Mouse (Mus musculus) midbrain, embryonic 12.5 days (tissue): Measurements from ENCODE around the gene Entpd7. TPM values are rescaled to one million over a fixed set of nuclear protein-coding genes. Genes with fewer than 3 reads are reported as not detected.

ENCODE experiments used
- ATAC-seq: fragments of 200-750 bp; cut with Nextera tagmentation; 2 replicates; pipeline ENCODE4 v1.8.0; 2017; ENCODE audit warnings: low read depth, moderate TSS enrichment, moderate library complexity; ENCODE audit not compliant: low FRiP score
- H3K27ac ChIP-seq: fragments of 300-500 bp; sonication (generic); replicated peaks from 2 replicates; pipeline ENCODE4 v1.5.1; 2016; ENCODE audit warnings: mild to moderate bottlenecking
- H3K27me3 ChIP-seq: fragments of 300-500 bp; sonication (generic); 2 replicates; pipeline ENCODE4 v1.6.1; 2016; ENCODE audit warnings: mild to moderate bottlenecking
- H3K36me3 ChIP-seq: fragments of 300-500 bp; sonication (generic); 2 replicates; pipeline ENCODE4 v1.6.1; 2016
- H3K4me1 ChIP-seq: fragments of 300-500 bp; sonication (generic); 2 replicates; pipeline ENCODE4 v1.6.1; 2016
- H3K4me2 ChIP-seq: fragments of 300-500 bp; sonication (generic); replicated peaks from 2 replicates; pipeline ENCODE4 v1.6.1; 2016; ENCODE audit warnings: mild to moderate bottlenecking, moderate library complexity
- H3K4me3 ChIP-seq: fragments of 300-500 bp; sonication (generic); 2 replicates; pipeline ENCODE4 v1.5.1; 2016; ENCODE audit warnings: mild to moderate bottlenecking
- H3K9ac ChIP-seq: fragments of 300-500 bp; sonication (generic); replicated peaks from 2 replicates; pipeline ENCODE4 v1.6.1; 2016; ENCODE audit warnings: mild to moderate bottlenecking, moderate library complexity
- H3K9me3 ChIP-seq: fragments of 300-500 bp; sonication (generic); 2 replicates; pipeline ENCODE4 v1.6.1; 2016; ENCODE audit warnings: mild to moderate bottlenecking
- WGBS: fragments of 180-500 bp; shearing (Covaris S2); methylation state at CpG from one replicate; pipeline ENCODE4 v1.1.7; 2016; 5-methylcytosine and 5-hydroxymethylcytosine counted together
- polyA plus RNA-seq: library from polyadenylated mRNA; unstranded; fragments of >200 nt; fragmentation: Nextera tagmentation; extraction: Ambion mirVana; gene quantifications from 2 replicates; pipeline ENCODE4 v1.2.1, GENCODE M21; 2016

The Entpd7 gene
- polyA plus RNA-seq: 9.7 and 9.9 TPM in 2 replicates

DNA sequence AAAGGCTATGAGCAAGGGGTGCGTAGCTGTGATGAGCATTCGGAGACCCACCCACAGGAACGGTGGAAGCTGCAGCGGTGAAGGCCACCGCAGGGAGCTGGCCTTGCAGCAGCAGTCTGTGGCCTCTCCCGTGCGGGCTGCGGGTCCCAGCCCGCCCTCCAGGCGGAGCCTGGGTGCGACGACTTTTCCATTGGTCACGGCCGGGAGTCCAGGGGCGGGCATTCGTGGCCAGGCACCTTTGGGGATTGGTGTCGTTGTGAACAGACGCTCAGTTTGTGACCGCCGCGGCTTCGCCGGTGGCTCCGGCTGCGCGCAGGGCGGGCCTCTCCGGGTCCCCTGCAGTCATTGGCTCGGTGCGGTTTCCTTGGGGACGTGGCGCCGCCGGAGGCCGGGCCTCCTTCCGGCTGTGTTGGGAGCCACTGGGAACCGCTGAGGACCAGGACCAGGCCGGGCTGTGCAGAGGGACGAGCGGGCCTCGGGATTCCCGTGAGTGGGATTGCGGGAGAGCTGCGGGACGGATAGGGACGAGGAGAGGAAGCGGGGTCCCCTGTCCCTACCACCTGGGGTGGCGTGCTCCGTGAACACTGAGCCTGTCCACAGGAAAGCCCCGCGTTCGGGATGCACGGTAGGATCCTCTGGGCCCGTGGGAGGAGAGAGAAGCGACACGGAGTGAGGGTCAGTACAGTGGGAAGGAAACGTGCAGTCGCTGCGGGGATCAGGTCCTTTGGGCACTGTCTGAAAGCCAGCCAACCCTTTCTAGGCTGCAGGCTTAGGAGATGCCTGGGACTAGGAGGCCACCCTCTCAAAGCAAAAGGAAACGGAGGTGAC is at the start of gene Entpd7:
Entpd7 (plus strand) TSS at position 254 of the 828 bp plus-strand sequence.
- peaks cover 15% of the 10 kb centered on the region for H3K4me1 ChIP-seq
- peak; percentile 99 for ATAC-seq
- under 1% methylated on average over 60 of the region's 60 CpGs for WGBS
- peak within 1 kb of the TSS; percentile 76 for H3K27ac ChIP-seq
- H3K9me3 ChIP-seq: no peaks in the 10 kb centered on the region
- peak within 1 kb of the TSS; percentile 75 for H3K4me3 ChIP-seq
- H3K36me3 ChIP-seq: peaks cover 7% of the 10 kb centered on the region
- peak within 1 kb of the TSS; percentile 81 for H3K4me2 ChIP-seq
- H3K27me3 ChIP-seq: peaks cover 4% of the 10 kb centered on the region; the same call in 1 of the 2 replicates
- H3K9ac ChIP-seq: peak within 1 kb of the TSS; percentile 88

DNA sequence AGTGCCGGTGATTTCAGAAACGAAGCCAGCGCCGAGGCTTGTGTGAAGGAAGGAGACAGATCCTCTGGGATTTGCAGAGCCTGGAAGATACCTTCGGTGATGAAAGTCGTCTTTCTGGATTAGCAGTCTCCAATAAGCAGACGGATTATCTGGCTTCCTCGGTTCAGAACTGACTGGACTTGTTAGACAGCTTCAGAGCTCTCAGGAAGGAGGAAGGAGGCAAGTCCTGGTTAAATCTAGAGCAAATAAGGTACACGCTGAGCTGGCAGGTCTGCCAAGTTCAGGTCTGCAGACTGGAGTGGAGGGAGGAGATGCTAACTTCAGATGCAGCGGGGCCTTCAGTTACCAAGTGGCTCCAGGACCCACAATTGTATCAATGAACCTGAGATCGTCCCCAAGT is 47.6 kb upstream of the Entpd7 start:
- H3K9me3 ChIP-seq: no peaks in the 10 kb centered on the region
- H3K27me3 ChIP-seq: no peaks in the 10 kb centered on the region
- no peak overlapping the region for H3K4me3 ChIP-seq
- WGBS: 75% methylated on average over 11 of the region's 11 CpGs
- no peaks in the 10 kb centered on the region for H3K4me1 ChIP-seq
- ATAC-seq: no peak
- no peak overlapping the region for H3K27ac ChIP-seq
- no peaks in the 10 kb centered on the region for H3K36me3 ChIP-seq
- no peak overlapping the region for H3K4me2 ChIP-seq
- no peak overlapping the region for H3K9ac ChIP-seq

DNA sequence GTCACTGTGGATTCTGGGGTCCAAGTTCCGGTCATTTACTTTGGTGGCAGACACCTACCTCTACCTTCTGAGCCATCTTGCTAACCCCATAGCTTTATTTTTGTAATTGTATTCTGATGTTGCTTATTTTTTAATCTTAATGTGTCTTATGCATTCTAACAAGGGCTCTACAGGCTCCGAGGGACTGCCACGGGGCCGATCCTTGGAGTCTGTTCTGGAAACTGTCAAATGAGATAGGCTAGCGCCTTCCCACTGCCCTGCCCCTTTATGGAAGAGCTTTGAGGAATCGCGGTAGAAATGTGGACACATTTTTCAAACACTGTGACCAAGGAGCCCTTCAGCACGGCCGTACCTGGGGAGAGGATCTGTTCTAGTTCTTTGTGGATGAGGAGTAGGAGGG is 46.6 kb upstream of the Entpd7 start:
- H3K27ac ChIP-seq: no peak overlapping the region
- no peaks in the 10 kb centered on the region for H3K9me3 ChIP-seq
- no peaks in the 10 kb centered on the region for H3K27me3 ChIP-seq
- WGBS: 96% methylated on average over 9 of the region's 9 CpGs
- H3K4me3 ChIP-seq: no peak overlapping the region
- H3K4me1 ChIP-seq: no peaks in the 10 kb centered on the region
- H3K4me2 ChIP-seq: no peak overlapping the region
- no peak overlapping the region for H3K9ac ChIP-seq
- no peaks in the 10 kb centered on the region for H3K36me3 ChIP-seq
- no peak for ATAC-seq

DNA sequence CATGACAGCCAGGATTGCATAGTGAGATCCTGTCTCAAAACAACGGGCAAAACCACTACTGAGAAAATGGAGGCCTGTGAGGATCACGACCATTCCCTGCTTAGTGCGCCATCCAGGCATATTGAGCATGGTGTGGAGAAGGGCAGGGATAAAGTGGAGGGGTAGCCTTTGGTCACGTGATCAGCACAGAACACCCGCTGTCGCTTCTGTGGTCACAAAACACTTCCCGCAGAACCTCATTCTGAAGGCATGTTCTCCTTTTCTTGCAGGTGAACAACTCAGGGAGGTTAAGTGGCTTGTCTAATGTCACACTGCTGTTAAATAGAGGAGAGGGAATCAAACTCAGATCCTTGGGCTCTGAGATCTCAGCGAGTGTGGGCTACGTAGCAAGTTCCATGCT is 44.0 kb upstream of the Entpd7 start:
- ATAC-seq: no peak
- H3K4me1 ChIP-seq: no peaks in the 10 kb centered on the region
- 94% methylated on average over 9 of the region's 9 CpGs for WGBS

DNA sequence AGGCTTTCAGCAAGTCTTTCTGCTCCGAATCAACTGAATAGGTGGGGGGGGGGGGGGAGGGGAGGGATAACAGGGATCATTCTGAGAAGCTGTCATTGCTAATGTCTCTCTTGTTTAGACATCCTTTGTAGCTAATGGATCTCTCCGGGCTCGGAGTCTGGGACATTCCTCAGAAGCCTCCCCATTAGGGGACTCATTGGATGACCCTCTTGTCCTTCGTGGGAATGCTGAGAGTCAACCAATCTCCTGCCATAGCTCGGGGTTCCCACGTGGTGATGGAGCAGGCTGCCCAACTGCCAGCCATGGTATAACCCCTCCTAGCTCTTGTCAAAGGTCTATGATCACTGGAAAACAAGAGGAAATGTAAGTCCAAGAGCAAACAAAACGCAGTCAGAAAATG is 42.6 kb upstream of the Entpd7 start:
- no peaks in the 10 kb centered on the region for H3K4me1 ChIP-seq
- no peak overlapping the region for H3K9ac ChIP-seq
- no peak overlapping the region for H3K4me3 ChIP-seq
- no peaks in the 10 kb centered on the region; the same call in 1 of the 2 replicates for H3K27me3 ChIP-seq
- no peak overlapping the region for H3K4me2 ChIP-seq
- H3K36me3 ChIP-seq: no peaks in the 10 kb centered on the region
- no peak for ATAC-seq
- H3K9me3 ChIP-seq: no peaks in the 10 kb centered on the region
- no peak overlapping the region for H3K27ac ChIP-seq
- 63% methylated on average over 7 of the region's 7 CpGs for WGBS

More for the DNA sequence above, 44.0 kb upstream of the Entpd7 start:
- Histone ChIP-seq H3K4me3 (no peak overlapping the region), H3K4me2 (no peak overlapping the region), H3K9me3 (no peaks in the 10 kb centered on the region), H3K27ac (no peak overlapping the region), H3K9ac (no peak overlapping the region), H3K27me3 (no peaks in the 10 kb centered on the region; the same call in 1 of the 2 replicates), H3K36me3 (no peaks in the 10 kb centered on the region)

DNA sequence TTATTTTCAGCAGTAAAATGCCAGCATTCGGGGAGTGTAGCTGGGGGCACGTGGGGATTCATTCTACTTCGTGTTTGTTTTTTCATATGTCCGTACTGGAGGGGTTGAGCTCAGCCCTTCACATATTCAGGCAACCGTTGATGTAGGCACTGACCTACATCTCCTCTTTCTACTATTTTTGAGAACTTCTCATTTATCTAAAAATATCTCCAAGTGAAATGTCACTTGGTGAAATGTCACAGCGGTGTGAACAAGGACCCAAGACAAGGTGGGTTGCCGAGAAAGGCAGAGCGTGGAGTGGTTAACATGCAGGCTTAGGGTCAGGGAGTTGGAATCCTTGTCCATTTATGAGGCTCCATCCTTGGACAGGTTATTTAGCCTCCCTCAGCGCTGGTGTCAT is 42.2 kb upstream of the Entpd7 start:
- Histone ChIP-seq H3K4me3 (no peak overlapping the region), H3K36me3 (no peaks in the 10 kb centered on the region), H3K4me1 (no peaks in the 10 kb centered on the region), H3K4me2 (no peak overlapping the region), H3K9me3 (no peaks in the 10 kb centered on the region), H3K27ac (no peak overlapping the region), H3K27me3 (no peaks in the 10 kb centered on the region; the same call in 1 of the 2 replicates), H3K9ac (no peak overlapping the region)
- 91% methylated on average over 9 of the region's 9 CpGs for WGBS
- ATAC-seq: no peak

DNA sequence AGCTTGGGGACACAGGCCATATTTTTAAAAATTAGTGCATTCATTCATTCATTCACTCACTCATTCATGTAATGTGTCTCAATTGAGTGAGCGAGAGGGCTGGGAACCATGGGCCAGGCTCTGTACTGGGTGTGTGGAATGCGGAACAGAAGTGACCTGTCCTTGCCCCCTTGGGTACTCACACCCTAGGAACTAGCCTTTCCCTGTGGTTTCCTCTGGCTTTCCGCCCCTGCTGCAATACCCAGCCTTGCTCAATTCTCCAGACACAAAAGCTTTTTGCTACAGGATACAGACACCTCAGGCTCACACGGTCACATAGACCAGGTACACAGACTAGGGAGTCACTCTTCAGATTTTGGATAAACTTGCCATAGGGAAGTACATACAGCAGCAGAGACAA is 41.1 kb upstream of the Entpd7 start:
- Histone ChIP-seq H3K4me2 (no peak overlapping the region), H3K9me3 (no peaks in the 10 kb centered on the region), H3K27me3 (no peaks in the 10 kb centered on the region; the same call in 1 of the 2 replicates), H3K27ac (no peak overlapping the region), H3K9ac (no peak overlapping the region), H3K4me3 (no peak overlapping the region), H3K36me3 (no peaks in the 10 kb centered on the region), H3K4me1 (no peaks in the 10 kb centered on the region)
- no peak for ATAC-seq
- 88% methylated on average over 4 of the region's 4 CpGs for WGBS

DNA sequence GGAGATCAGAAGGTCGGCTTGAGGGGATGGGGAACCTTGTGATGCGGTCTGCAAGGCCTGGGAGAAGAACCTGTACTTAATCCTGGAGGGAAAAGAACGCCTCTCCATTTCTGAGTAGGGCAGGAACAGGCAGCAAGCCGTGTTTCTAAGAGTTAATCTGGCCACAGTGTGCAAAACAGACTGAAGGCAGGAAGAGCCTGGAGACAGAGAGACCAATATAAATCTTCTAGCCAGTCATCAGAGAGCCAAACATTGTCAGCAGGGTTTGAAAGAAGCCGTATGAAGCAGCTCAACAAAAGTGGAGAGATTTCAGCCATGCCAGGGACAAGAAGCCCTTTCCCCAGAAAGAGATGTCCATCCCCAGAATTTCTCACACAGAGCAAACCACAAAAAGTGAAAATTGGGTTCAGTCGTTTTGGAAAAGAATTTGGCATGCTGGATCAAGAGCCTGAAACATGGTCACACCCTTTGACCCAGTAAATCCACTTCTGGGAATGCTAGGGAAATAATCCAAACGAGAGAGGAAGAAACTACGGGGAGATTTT is 38.2 kb upstream of the Entpd7 start:
- WGBS: 65% methylated on average over 8 of the region's 8 CpGs
- Histone ChIP-seq H3K9me3 (no peaks in the 10 kb centered on the region), H3K27me3 (peaks cover 3% of the 10 kb centered on the region; the same call in 1 of the 2 replicates), H3K9ac (no peak overlapping the region), H3K4me1 (no peaks in the 10 kb centered on the region), H3K36me3 (no peaks in the 10 kb centered on the region), H3K4me3 (no peak overlapping the region), H3K4me2 (no peak overlapping the region), H3K27ac (no peak overlapping the region)
- no peak for ATAC-seq

DNA sequence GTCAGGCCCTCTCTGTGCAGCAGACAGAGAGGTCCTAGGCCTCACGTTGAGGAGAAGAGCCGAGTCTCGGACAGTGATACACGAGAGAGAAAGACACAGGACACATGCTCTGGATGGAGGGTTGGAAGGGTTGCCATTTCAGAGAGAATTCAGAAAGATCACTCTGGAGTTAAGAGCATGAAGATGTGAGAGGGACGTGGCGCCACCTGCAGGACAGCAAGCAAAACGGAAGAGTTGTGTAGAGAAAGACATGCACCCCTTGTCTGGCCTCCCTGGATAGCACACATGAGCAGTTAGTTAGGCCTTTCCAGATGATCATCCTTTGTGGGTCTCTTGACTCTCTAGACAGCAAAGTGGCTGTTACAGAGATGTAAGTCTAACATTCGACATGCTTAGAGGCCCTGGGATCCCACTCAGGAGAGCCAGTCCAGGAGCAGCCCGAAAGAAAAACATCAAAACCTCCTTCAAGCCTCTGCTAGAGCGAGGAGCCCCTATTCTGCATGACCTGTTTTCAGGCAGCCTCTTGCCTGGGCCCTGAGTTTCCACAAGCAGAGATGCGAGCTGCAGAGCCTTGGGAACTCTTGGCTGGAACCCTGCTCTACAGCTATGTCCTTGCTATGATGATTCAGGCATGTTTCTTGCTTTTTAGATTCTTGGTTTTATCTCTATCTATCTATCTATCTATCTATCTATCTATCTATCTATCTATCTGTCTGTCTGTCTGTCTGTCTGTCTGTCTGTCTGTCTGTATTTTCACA is 33.6 kb upstream of the Entpd7 start:
- ATAC-seq: no peak
- Histone ChIP-seq H3K27ac (no peak overlapping the region), H3K4me2 (no peak overlapping the region), H3K9me3 (no peaks in the 10 kb centered on the region), H3K9ac (no peak overlapping the region), H3K27me3 (peaks cover 3% of the 10 kb centered on the region; the same call in 1 of the 2 replicates), H3K4me1 (0 out of 2 replicates have a peak, but pooled peaks cover 2% of the 10 kb centered on the region), H3K4me3 (no peak overlapping the region), H3K36me3 (no peaks in the 10 kb centered on the region)
- WGBS: 46% methylated on average over 11 of the region's 11 CpGs

DNA sequence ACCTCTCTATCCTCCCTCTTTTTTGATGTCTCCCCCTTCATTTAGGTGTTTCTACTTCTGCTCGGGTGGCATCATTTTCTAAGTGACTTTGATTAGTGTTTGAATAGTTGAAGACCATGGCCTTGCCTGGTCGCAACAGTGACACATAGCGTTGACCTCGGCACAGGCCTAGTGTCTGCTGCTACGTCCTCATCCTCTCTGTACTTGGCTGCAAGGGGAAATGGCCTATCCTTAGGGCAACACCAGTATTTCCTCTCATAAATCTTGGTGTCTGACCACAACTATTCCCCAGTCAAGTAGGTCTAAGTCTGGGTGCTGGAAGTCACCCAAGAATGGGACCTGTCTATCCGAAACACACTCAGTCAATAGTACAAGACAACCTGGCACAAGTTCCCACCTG is 29.8 kb upstream of the Entpd7 start:
- H3K27ac ChIP-seq: no peak overlapping the region
- peaks cover 18% of the 10 kb centered on the region; the same call in 1 of the 2 replicates for H3K36me3 ChIP-seq
- no peak overlapping the region for H3K4me3 ChIP-seq
- H3K9ac ChIP-seq: no peak overlapping the region
- 92% methylated on average over 6 of the region's 6 CpGs for WGBS
- H3K27me3 ChIP-seq: no peaks in the 10 kb centered on the region
- no peaks in the 10 kb centered on the region for H3K9me3 ChIP-seq
- ATAC-seq: no peak
- H3K4me2 ChIP-seq: no peak overlapping the region
- H3K4me1 ChIP-seq: 0 out of 2 replicates have a peak, but pooled peaks cover 2% of the 10 kb centered on the region

DNA sequence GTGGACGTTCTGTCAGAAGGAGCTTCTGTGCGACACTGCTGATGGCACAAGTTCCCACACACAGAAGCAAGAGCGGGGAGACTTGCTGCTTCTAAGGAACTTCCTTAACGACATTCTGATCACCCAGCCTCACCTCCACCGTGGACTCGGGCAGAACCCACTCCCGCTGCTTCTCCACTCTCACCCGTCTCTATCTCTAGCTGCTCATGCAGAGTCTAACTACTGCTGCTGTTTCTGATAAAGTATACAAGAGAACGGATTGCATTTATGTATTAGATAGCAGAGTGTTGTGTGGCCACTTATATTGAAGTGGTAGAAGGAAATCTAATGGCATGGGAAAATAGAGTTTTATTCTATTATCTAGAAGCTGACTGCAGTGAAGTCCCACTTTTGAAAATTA is 28.7 kb upstream of the Entpd7 start:
- no peaks in the 10 kb centered on the region for H3K27me3 ChIP-seq
- H3K9me3 ChIP-seq: no peaks in the 10 kb centered on the region
- 83% methylated on average over 9 of the region's 9 CpGs for WGBS
- no peak overlapping the region for H3K9ac ChIP-seq
- no peak for ATAC-seq
- peaks cover 18% of the 10 kb centered on the region; the same call in 1 of the 2 replicates for H3K36me3 ChIP-seq
- no peak overlapping the region for H3K4me2 ChIP-seq
- 0 out of 2 replicates have a peak, but pooled peaks cover 2% of the 10 kb centered on the region for H3K4me1 ChIP-seq
- H3K4me3 ChIP-seq: no peak overlapping the region
- H3K27ac ChIP-seq: no peak overlapping the region
